ENCODE assay signal across 12 mouse cellular contexts in the genomic region with DNA sequence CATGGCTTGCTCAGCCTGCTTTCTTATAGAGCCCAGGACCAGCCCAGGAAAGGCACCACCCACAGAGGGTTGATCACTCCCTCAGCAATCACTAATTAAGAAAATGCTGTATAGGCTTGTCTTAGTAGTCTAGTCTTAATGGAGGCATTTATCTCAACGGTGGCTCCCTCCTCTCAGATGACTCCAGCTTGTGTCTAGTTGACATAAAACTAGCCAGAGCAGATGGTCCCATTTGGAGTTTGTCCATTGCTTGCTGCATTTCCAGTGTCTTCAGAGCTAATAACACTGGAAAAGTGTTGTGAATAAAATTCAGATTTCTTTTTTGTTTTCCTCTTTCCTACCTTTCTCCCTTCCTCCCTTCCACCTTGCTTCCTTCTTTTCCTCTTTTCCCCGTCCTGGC. TPM values are rescaled to one million over a fixed set of nuclear protein-coding genes. Genes with fewer than 3 reads are reported as not detected.
A peak's percentile ranks its signal among the peaks of the same experiment; 100 is the strongest.
DNase-seq lines count a peak whose midpoint lies in the region; ATAC-seq and TF ChIP-seq lines count a peak whose summit lies in the region.
"Had no signal": no experiment of that assay in that cellular context is flagged by ENCODE, and none has a peak within 500 bp of the region (broad histone marks: within the 10 kb centered on the region; RNA-seq: fewer than 3 reads in every experiment).

No protein-coding gene starts in this region.

- H3K4me2 ChIP-seq in hindbrain, embryonic 15.5 days = no peak overlapping the region
- H3K4me2 ChIP-seq in liver, embryonic 15.5 days = no peak overlapping the region
- H3K4me2 ChIP-seq: embryonic facial prominence, embryonic 13.5 days; lung, embryonic 15.5 days had no signal

- H3K4me1 ChIP-seq in hindbrain, embryonic 15.5 days (replicated peaks) = peaks cover 33% of the 10 kb centered on the region
- peaks cover 13% of the 10 kb centered on the region for H3K4me1 ChIP-seq in hindbrain, embryonic 10.5 days (replicated peaks)
- H3K4me1 ChIP-seq in liver, embryonic 15.5 days (replicated peaks) = peaks cover 18% of the 10 kb centered on the region
- H3K4me1 ChIP-seq in olfactory bulb, adult 2 months (ENCODE audit: control insufficient read depth, insufficient read depth, low read length) = peaks cover 9% of the 10 kb centered on the region

- H3K36me3 ChIP-seq in hindbrain, embryonic 15.5 days = no peaks in the 10 kb centered on the region
- peaks cover 9% of the 10 kb centered on the region; the same call in 1 of the 2 replicates for H3K36me3 ChIP-seq in hindbrain, embryonic 10.5 days
- no peaks in the 10 kb centered on the region for H3K36me3 ChIP-seq in liver, embryonic 15.5 days (replicated peaks)
- H3K36me3 ChIP-seq: embryonic facial prominence, embryonic 13.5 days; lung, embryonic 15.5 days; midbrain, embryonic 10.5 days had no signal

- WGBS in hindbrain, embryonic 15.5 days = 63% methylated on average over 2 of the region's 2 CpGs
- WGBS in hindbrain, embryonic 10.5 days = 86% methylated on average over 2 of the region's 2 CpGs
- 63% methylated on average over 2 of the region's 2 CpGs for WGBS in liver, embryonic 15.5 days (ENCODE audit: insufficient replicate concordance)
- WGBS in olfactory bulb, adult 2 months = 58% methylated on average over 2 of the region's 2 CpGs

- H3K4me3 ChIP-seq in hindbrain, embryonic 15.5 days = no peak overlapping the region
- H3K4me3 ChIP-seq in hindbrain, embryonic 10.5 days = no peak overlapping the region
- no peak overlapping the region for H3K4me3 ChIP-seq in liver, embryonic 15.5 days (replicated peaks)
- H3K4me3 ChIP-seq in olfactory bulb, adult 2 months (ENCODE audit: insufficient read depth, low read depth, low read length) = no peak overlapping the region
- H3K4me3 ChIP-seq: embryonic facial prominence, embryonic 13.5 days; lung, embryonic 15.5 days; midbrain, embryonic 10.5 days had no signal

- no peak overlapping the region for H3K9ac ChIP-seq in hindbrain, embryonic 15.5 days
- H3K9ac ChIP-seq in liver, embryonic 15.5 days = no peak overlapping the region
- H3K9ac ChIP-seq: embryonic facial prominence, embryonic 13.5 days; lung, embryonic 15.5 days had no signal

- H3K9me3 ChIP-seq in hindbrain, embryonic 15.5 days = no peaks in the 10 kb centered on the region
- H3K9me3 ChIP-seq in hindbrain, embryonic 10.5 days = no peaks in the 10 kb centered on the region
- no peaks in the 10 kb centered on the region for H3K9me3 ChIP-seq in liver, embryonic 15.5 days (replicated peaks)
- H3K9me3 ChIP-seq: embryonic facial prominence, embryonic 13.5 days; lung, embryonic 15.5 days; midbrain, embryonic 10.5 days had no signal

- ATAC-seq in hindbrain, embryonic 15.5 days (ENCODE audit: low FRiP score, low read depth) = no peak
- no peak for ATAC-seq in liver, embryonic 15.5 days (ENCODE audit: insufficient read depth)

- 0 out of 2 replicates have a peak overlapping the region, but pooled peaks have one; percentile 21 for H3K27ac ChIP-seq in hindbrain, embryonic 15.5 days (replicated peaks)
- no peak overlapping the region for H3K27ac ChIP-seq in hindbrain, embryonic 10.5 days
- H3K27ac ChIP-seq in liver, embryonic 15.5 days (replicated peaks) = 0 out of 2 replicates have a peak overlapping the region, but pooled peaks have one; percentile 5
- 0 out of 2 replicates have a peak overlapping the region, but pooled peaks have one; percentile 17 for H3K27ac ChIP-seq in olfactory bulb, adult 2 months (ENCODE audit: insufficient read depth, low read depth, low read length)
- H3K27ac ChIP-seq: lung, embryonic 15.5 days; midbrain, embryonic 10.5 days had no signal

- DNase-seq in hindbrain, embryonic 10.5 days (ENCODE audit: low spot score) = no peak
- DNase-seq in liver = no peak
- DNase-seq in cerebellum, adult 9-11 months = peak; percentile 53
- no peak for DNase-seq in spleen, adult 12 weeks (ENCODE audit: low spot score)
- DNase-seq: spleen, adult 18-20 months; thymus, postnatal 36 days had no signal

- TF ChIP-seq CTCF in olfactory bulb, adult 2 months (IDR thresholded peaks at IDR 0.05; ENCODE audit: insufficient read depth, low read depth, low read length) = no peak

- no peaks in the 10 kb centered on the region for H3K27me3 ChIP-seq in hindbrain, embryonic 15.5 days
- no peaks in the 10 kb centered on the region for H3K27me3 ChIP-seq in hindbrain, embryonic 10.5 days (ENCODE audit: insufficient read depth, poor library complexity, severe bottlenecking)
- H3K27me3 ChIP-seq in liver, embryonic 15.5 days = no peaks in the 10 kb centered on the region
- H3K27me3 ChIP-seq: embryonic facial prominence, embryonic 13.5 days; lung, embryonic 15.5 days had no signal

- no peak for TF ChIP-seq POLR2A in olfactory bulb, adult 2 months (IDR thresholded peaks at IDR 0.05; ENCODE audit: insufficient read depth, low read depth, low read length)

RNA-seq across cellular contexts. Expression of a gene that starts 13.9 kb away (rescaled TPM):
- polyA plus RNA-seq in hindbrain, embryonic 15.5 days (2015; fragmentation: Nextera tagmentation; extraction: Ambion mirVana) = 29.9 and 31.5 TPM in 2 replicates
- polyA plus RNA-seq in hindbrain, embryonic 10.5 days (2016; fragmentation: Nextera tagmentation; extraction: Ambion mirVana) = 12.9 and 15.7 TPM in 2 replicates
- 4.7 and 5.0 TPM in 2 replicates for polyA plus RNA-seq in liver, embryonic 15.5 days (2015; fragmentation: Nextera tagmentation; extraction: Ambion mirVana)
- not detected in 2 replicates for polyA plus RNA-seq in olfactory bulb, adult 2 months (2012; ENCODE audit: insufficient read depth, insufficient read length, low replicate concordance, missing spikeins)

RNA-seq across cellular contexts. Expression of a gene that starts 46.5 kb away (rescaled TPM):
- polyA plus RNA-seq in hindbrain, embryonic 15.5 days (2015; fragmentation: Nextera tagmentation; extraction: Ambion mirVana) = 59.6 and 62.0 TPM in 2 replicates
- 185 and 211 TPM in 2 replicates for polyA plus RNA-seq in hindbrain, embryonic 10.5 days (2016; fragmentation: Nextera tagmentation; extraction: Ambion mirVana)
- 31.8 and 44.3 TPM in 2 replicates for polyA plus RNA-seq in liver, embryonic 15.5 days (2015; fragmentation: Nextera tagmentation; extraction: Ambion mirVana)
- polyA plus RNA-seq in olfactory bulb, adult 2 months (2012; ENCODE audit: insufficient read depth, insufficient read length, low replicate concordance, missing spikeins) = not detected in 2 replicates

Comparison
In these comparisons a context has a peak if more than half of its experiments do, and no peak if none do; other contexts are left out.
1. RNA of a gene that starts 46.5 kb away (polyA plus RNA-seq): 185 to 211 TPM in hindbrain, embryonic 10.5 days, 59.6 to 62.0 TPM in hindbrain, embryonic 15.5 days and 31.8 to 44.3 TPM in liver, embryonic 15.5 days; not detected in olfactory bulb, adult 2 months; every median in the first group is over 10 times any median in the second.